Mouse (Mus musculus) liver, embryonic 16.5 days (tissue): ENCODE measurements around the gene Iqsec3. TPM values are rescaled to one million over a fixed set of nuclear protein-coding genes. Genes with fewer than 3 reads are reported as not detected.

ENCODE experiments used
- ATAC-seq: fragments of 200-750 bp; cut with Nextera tagmentation; 2 replicates; pipeline ENCODE4 v1.8.0; 2017; ENCODE audit warnings: low read depth, mild to moderate bottlenecking, moderate number of reproducible peaks, moderate library complexity
- H3K27ac ChIP-seq: fragments of 300-500 bp; sonication (generic); 2 replicates; pipeline ENCODE4 v1.5.1; 2014; ENCODE audit warnings: mild to moderate bottlenecking, low read length
- H3K27me3 ChIP-seq: fragments of 300-500 bp; sonication (generic); 2 replicates; pipeline ENCODE4 v1.6.1; 2014; ENCODE audit warnings: low read depth, low read length, mixed read lengths; ENCODE audit not compliant: control insufficient read depth, insufficient read depth
- H3K36me3 ChIP-seq: fragments of 300-500 bp; sonication (generic); 2 replicates; pipeline ENCODE4 v1.6.1; 2014; ENCODE audit warnings: mild to moderate bottlenecking; ENCODE audit not compliant: control insufficient read depth, insufficient read depth
- H3K4me1 ChIP-seq: fragments of 300-500 bp; sonication (generic); 2 replicates; pipeline ENCODE4 v1.6.1; 2014; ENCODE audit warnings: low read depth, low read length, mixed read lengths; ENCODE audit not compliant: control insufficient read depth
- H3K4me2 ChIP-seq: fragments of 300-500 bp; sonication (generic); 2 replicates; pipeline ENCODE4 v1.6.1; 2014; ENCODE audit warnings: low read depth, low read length, mixed read lengths
- H3K4me3 ChIP-seq: fragments of 300-500 bp; sonication (generic); 2 replicates; pipeline ENCODE4 v1.5.1; 2014; ENCODE audit warnings: low read depth, mild to moderate bottlenecking, low read length
- H3K9ac ChIP-seq: fragments of 300-500 bp; sonication (generic); 2 replicates; pipeline ENCODE4 v1.6.1; 2014; ENCODE audit warnings: low read depth, low read length
- H3K9me3 ChIP-seq: fragments of 300-500 bp; sonication (generic); replicated peaks from 2 replicates; pipeline ENCODE4 v1.6.1; 2016; ENCODE audit warnings: low read length; ENCODE audit not compliant: control insufficient read depth
- WGBS: fragments of 180-500 bp; shearing (Covaris S2); extraction: QIAGEN DNeasy Blood & Tissue Kit; methylation state at CpG from one replicate; pipeline ENCODE4 v1.1.7; 2014; ENCODE audit not compliant: insufficient replicate concordance; 5-methylcytosine and 5-hydroxymethylcytosine counted together
- polyA plus RNA-seq: library from polyadenylated mRNA; unstranded; fragments of >200 nt; fragmentation: Nextera tagmentation; extraction: Ambion mirVana; gene quantifications from 2 replicates; pipeline ENCODE4 v1.2.1, GENCODE M21; 2015

Iqsec3 gene
- polyA plus RNA-seq, 1 experiment from 2014 or later: not detected

DNA sequence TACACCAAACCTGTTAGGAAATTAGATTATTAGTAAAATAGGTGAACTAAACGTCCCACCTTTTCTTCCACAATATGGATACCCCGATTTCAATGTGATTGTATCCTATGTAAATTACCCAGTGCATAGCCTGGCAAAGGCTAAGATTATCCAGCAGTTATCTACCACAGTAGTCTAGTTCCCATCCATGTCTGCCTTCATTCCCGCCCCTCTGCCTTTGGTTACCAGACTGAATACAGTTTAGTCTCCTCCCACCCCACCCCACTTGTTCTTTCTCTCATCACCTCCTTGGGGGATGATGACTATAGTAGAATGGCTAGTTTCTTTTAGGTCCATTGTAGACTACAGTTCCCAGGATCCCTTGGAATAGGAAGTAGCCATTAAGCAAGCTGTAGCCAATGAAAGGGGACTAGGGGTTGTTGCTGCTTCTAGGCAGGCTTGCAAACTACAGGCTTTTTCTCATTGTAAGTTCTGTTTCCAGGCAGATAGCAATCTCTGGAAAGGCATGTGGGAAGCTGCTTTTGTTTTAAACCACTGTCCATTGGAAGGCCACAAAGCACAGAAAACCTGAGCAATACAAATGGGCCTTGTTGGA is 27.7 kb upstream of the Iqsec3 start:
- H3K9me3 ChIP-seq: no peaks in the 10 kb centered on the region
- no peak for ATAC-seq
- no peak overlapping the region for H3K9ac ChIP-seq
- no peaks in the 10 kb centered on the region for H3K4me1 ChIP-seq
- 49% methylated on average over 3 of the region's 3 CpGs for WGBS
- no peak overlapping the region for H3K27ac ChIP-seq
- H3K4me2 ChIP-seq: no peak overlapping the region
- no peaks in the 10 kb centered on the region for H3K27me3 ChIP-seq
- H3K36me3 ChIP-seq: no peaks in the 10 kb centered on the region
- no peak overlapping the region for H3K4me3 ChIP-seq

GRCm38 (mm10) chr6:121499856-121500255 is 26.4 kb upstream of the Iqsec3 start:
- H3K27ac ChIP-seq: no peak overlapping the region
- ATAC-seq: no peak
- H3K4me2 ChIP-seq: no peak overlapping the region
- 47% methylated on average over 3 of the region's 3 CpGs for WGBS
- no peaks in the 10 kb centered on the region for H3K36me3 ChIP-seq
- no peaks in the 10 kb centered on the region for H3K27me3 ChIP-seq
- H3K4me3 ChIP-seq: no peak overlapping the region
- H3K9ac ChIP-seq: no peak overlapping the region
- no peaks in the 10 kb centered on the region for H3K4me1 ChIP-seq
- H3K9me3 ChIP-seq: no peaks in the 10 kb centered on the region

GRCm38 (mm10) chr6:121498819-121499535 is 25.5 kb upstream of the Iqsec3 start:
- no peaks in the 10 kb centered on the region for H3K4me1 ChIP-seq
- ATAC-seq: no peak
- no peak overlapping the region for H3K4me3 ChIP-seq
- H3K27me3 ChIP-seq: no peaks in the 10 kb centered on the region
- H3K9ac ChIP-seq: no peak overlapping the region
- no peak overlapping the region for H3K27ac ChIP-seq
- no peaks in the 10 kb centered on the region for H3K9me3 ChIP-seq
- no peaks in the 10 kb centered on the region for H3K36me3 ChIP-seq
- 17% methylated on average over 9 of the region's 9 CpGs for WGBS
- no peak overlapping the region for H3K4me2 ChIP-seq

GRCm38 (mm10) chr6:121495606-121496005 is 22.1 kb upstream of the Iqsec3 start:
- no peaks in the 10 kb centered on the region for H3K4me1 ChIP-seq
- H3K9me3 ChIP-seq: no peaks in the 10 kb centered on the region
- no peak overlapping the region for H3K4me3 ChIP-seq
- H3K9ac ChIP-seq: no peak overlapping the region
- ATAC-seq: no peak
- no peak overlapping the region for H3K4me2 ChIP-seq
- H3K36me3 ChIP-seq: no peaks in the 10 kb centered on the region
- H3K27me3 ChIP-seq: no peaks in the 10 kb centered on the region
- no peak overlapping the region for H3K27ac ChIP-seq
- 39% methylated on average over 7 of the region's 7 CpGs for WGBS

GRCm38 (mm10) chr6:121495026-121495425 is 21.5 kb upstream of the Iqsec3 start:
- no peak overlapping the region for H3K4me3 ChIP-seq
- H3K27me3 ChIP-seq: no peaks in the 10 kb centered on the region
- H3K4me1 ChIP-seq: no peaks in the 10 kb centered on the region
- H3K4me2 ChIP-seq: no peak overlapping the region
- 77% methylated on average over 1 of the region's 1 CpGs for WGBS
- H3K36me3 ChIP-seq: no peaks in the 10 kb centered on the region
- H3K9me3 ChIP-seq: no peaks in the 10 kb centered on the region
- ATAC-seq: no peak
- no peak overlapping the region for H3K27ac ChIP-seq
- no peak overlapping the region for H3K9ac ChIP-seq

GRCm38 (mm10) chr6:121494319-121494718 is 20.8 kb upstream of the Iqsec3 start:
- H3K27me3 ChIP-seq: no peaks in the 10 kb centered on the region
- no peak overlapping the region for H3K4me3 ChIP-seq
- no peaks in the 10 kb centered on the region for H3K4me1 ChIP-seq
- H3K9ac ChIP-seq: no peak overlapping the region
- no peak overlapping the region for H3K4me2 ChIP-seq
- 60% methylated on average over 4 of the region's 4 CpGs for WGBS
- H3K9me3 ChIP-seq: no peaks in the 10 kb centered on the region
- H3K36me3 ChIP-seq: no peaks in the 10 kb centered on the region
- no peak overlapping the region for H3K27ac ChIP-seq
- no peak for ATAC-seq

- Histone ChIP-seq H3K4me3 (no peak overlapping the region), H3K9me3 (no peaks in the 10 kb centered on the region), H3K4me2 (no peak overlapping the region), H3K36me3 (no peaks in the 10 kb centered on the region), H3K9ac (no peak overlapping the region), H3K27me3 (no peaks in the 10 kb centered on the region), H3K27ac (no peak overlapping the region), H3K4me1 (no peaks in the 10 kb centered on the region)
- WGBS: 64% methylated on average over 5 of the region's 5 CpGs
- ATAC-seq: no peak
Measured at GRCm38 (mm10) chr6:121491339-121491738, 17.9 kb upstream of the Iqsec3 start.

DNA sequence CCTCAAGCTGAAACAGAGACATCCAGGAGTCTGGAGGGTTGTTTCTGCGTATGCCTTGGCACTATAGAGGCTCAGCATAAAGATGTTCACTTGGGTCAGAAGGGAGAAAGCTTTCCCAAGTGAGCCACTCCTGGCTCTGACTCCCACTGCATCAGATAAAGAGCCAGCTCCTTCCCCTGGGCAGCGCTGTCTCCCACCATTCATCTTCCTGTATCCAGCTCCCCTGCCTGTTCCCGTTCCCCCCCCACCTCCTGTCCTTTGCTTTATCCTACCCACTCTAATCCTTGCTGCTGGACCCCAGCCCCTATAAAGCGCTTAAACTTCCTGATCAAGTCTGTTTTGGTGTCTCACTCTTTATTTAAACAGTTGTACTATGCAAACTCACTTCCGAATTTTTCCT is 1.2 kb downstream of the Iqsec3 start:
- Histone ChIP-seq H3K27ac (no peak overlapping the region), H3K4me3 (no peak overlapping the region), H3K36me3 (no peaks in the 10 kb centered on the region), H3K9ac (no peak overlapping the region), H3K4me1 (no peaks in the 10 kb centered on the region), H3K27me3 (peaks cover 18% of the 10 kb centered on the region), H3K9me3 (no peaks in the 10 kb centered on the region), H3K4me2 (no peak overlapping the region)
- 27% methylated on average over 5 of the region's 5 CpGs for WGBS
- ATAC-seq: no peak

DNA sequence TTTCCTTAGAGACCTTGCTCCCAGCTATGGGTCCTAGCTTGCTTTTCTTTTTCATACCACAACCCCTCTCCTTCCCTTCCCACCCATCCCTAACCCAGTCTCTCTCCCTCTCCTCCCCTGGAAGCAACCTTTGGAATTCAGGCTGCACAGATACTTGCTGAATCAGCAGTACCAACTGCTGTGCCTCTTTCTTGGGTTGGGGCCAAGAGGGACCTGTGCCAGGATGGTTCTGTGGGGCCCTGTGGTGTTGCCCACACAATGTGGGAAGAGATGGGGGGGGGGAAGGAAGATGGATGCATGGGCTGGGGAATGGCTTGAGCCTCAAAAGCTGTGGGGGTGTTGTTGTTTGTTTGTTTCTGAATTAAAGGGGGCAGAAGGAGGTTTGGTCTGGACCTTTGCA is 5.2 kb downstream of the Iqsec3 start:
- Histone ChIP-seq H3K4me1 (no peaks in the 10 kb centered on the region), H3K27me3 (peaks cover 6% of the 10 kb centered on the region), H3K4me3 (no peak overlapping the region), H3K4me2 (no peak overlapping the region), H3K9me3 (no peaks in the 10 kb centered on the region), H3K9ac (no peak overlapping the region), H3K27ac (no peak overlapping the region), H3K36me3 (no peaks in the 10 kb centered on the region)
- no peak for ATAC-seq
